ENCODE assay signal across 21 mouse cellular contexts in the genomic region with DNA sequence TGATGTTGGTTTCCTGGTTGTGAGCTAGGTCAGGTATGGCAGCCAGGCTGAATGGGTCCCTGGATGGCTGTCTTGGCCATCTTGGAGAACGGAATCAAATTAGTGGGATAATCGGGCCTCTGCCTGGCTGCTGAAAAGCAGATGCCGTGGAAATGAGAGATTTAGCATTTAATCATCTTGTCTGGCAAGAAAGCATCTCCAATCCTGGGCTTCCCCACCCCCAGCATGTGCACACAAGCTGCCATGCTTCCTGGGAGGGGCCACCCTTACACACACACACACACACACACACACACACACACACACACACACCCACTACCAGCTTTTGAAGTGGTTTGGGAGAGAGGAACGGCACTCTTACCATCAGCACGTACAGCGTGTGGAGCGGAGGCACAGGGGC.
DNase-seq lines count a peak whose midpoint lies in the region; ATAC-seq and TF ChIP-seq lines count a peak whose summit lies in the region.
"Had no signal": no experiment of that assay in that cellular context is flagged by ENCODE, and none has a peak within 500 bp of the region (broad histone marks: within the 10 kb centered on the region; RNA-seq: fewer than 3 reads in every experiment).

No protein-coding gene starts in this region.

- no peaks in the 10 kb centered on the region for H3K4me1 ChIP-seq in forebrain, embryonic 14.5 days (ENCODE audit: control insufficient read depth, insufficient read depth, low read length)
- no peaks in the 10 kb centered on the region for H3K4me1 ChIP-seq in forebrain, embryonic 12.5 days
- peaks cover 12% of the 10 kb centered on the region for H3K4me1 ChIP-seq in hindbrain, embryonic 13.5 days (replicated peaks)
- no peaks in the 10 kb centered on the region for H3K4me1 ChIP-seq in hindbrain, embryonic 10.5 days (replicated peaks)

- no peak overlapping the region for H3K4me2 ChIP-seq in forebrain, embryonic 14.5 days (ENCODE audit: low read length)
- H3K4me2 ChIP-seq in forebrain, embryonic 12.5 days: no peak overlapping the region
- no peak overlapping the region for H3K4me2 ChIP-seq in hindbrain, embryonic 13.5 days
- H3K4me2 ChIP-seq: heart, embryonic 11.5 days; heart, embryonic 15.5 days had no signal

- no peak overlapping the region for H3K9ac ChIP-seq in forebrain, embryonic 14.5 days (ENCODE audit: low read length)
- H3K9ac ChIP-seq in forebrain, embryonic 12.5 days: no peak overlapping the region
- no peak overlapping the region for H3K9ac ChIP-seq in hindbrain, embryonic 13.5 days
- H3K9ac ChIP-seq: heart, embryonic 15.5 days had no signal

- peak; percentile 38 for DNase-seq in forebrain, embryonic 14.5 days (ENCODE audit: low spot score)
- DNase-seq in hindbrain, embryonic 10.5 days (ENCODE audit: low spot score): no peak
- DNase-seq in layer of hippocampus, adult 2 months (ENCODE audit: low spot score in 2 of 2): peak in 1 of 2 experiments; percentile 49
- no peak for DNase-seq in layer of hippocampus, postnatal 25 days (ENCODE audit: extremely low spot score in 1 of 2, low spot score in 1 of 2)
- peak; percentile 48 for DNase-seq in CD4-positive helper T cell, adult 2 months (ENCODE audit: low read depth, low spot score)
- DNase-seq in embryo, embryonic 10.5 days (ENCODE audit: low spot score): no peak
- DNase-seq: adrenal gland, postnatal 14 days; cerebellum, adult 2 months; cerebellum, postnatal 36 days; gastrocnemius, postnatal 14 days; heart, adult 2 months; heart, postnatal 14 days; kidney, adult 11 months; kidney, adult 9 months had no signal

- whole genome bisulfite sequencing in forebrain, embryonic 14.5 days: 77% methylated on average over 7 of the region's 7 CpGs
- 85% methylated on average over 7 of the region's 7 CpGs for WGBS in forebrain, embryonic 12.5 days
- WGBS in hindbrain, embryonic 13.5 days: 75% methylated on average over 7 of the region's 7 CpGs
- 90% methylated on average over 7 of the region's 7 CpGs for WGBS in hindbrain, embryonic 10.5 days

- H3K27me3 ChIP-seq in forebrain, embryonic 14.5 days (replicated peaks; ENCODE audit: control insufficient read depth, insufficient read depth, low read length): no peaks in the 10 kb centered on the region
- peaks cover 12% of the 10 kb centered on the region for H3K27me3 ChIP-seq in forebrain, embryonic 12.5 days
- no peaks in the 10 kb centered on the region for H3K27me3 ChIP-seq in hindbrain, embryonic 13.5 days
- no peaks in the 10 kb centered on the region for H3K27me3 ChIP-seq in hindbrain, embryonic 10.5 days (ENCODE audit: insufficient read depth, poor library complexity, severe bottlenecking)
- H3K27me3 ChIP-seq: heart, embryonic 15.5 days; Patski had no signal

- ATAC-seq in forebrain, embryonic 14.5 days: no peak
- ATAC-seq in forebrain, embryonic 12.5 days (ENCODE audit: low FRiP score): no peak
- ATAC-seq in hindbrain, embryonic 13.5 days (ENCODE audit: low FRiP score): peak; percentile 43; the same call in 1 of the 2 replicates
- ATAC-seq: activated CD4-positive, CD25-positive, alpha-beta regulatory T cell, adult 4 months; Patski had no signal

- no peaks in the 10 kb centered on the region for H3K9me3 ChIP-seq in forebrain, embryonic 14.5 days (replicated peaks; ENCODE audit: control insufficient read depth, low read length)
- no peaks in the 10 kb centered on the region; the same call in 1 of the 2 replicates for H3K9me3 ChIP-seq in forebrain, embryonic 12.5 days
- H3K9me3 ChIP-seq in hindbrain, embryonic 13.5 days: no peaks in the 10 kb centered on the region
- peaks cover 7% of the 10 kb centered on the region; the same call in 1 of the 2 replicates for H3K9me3 ChIP-seq in hindbrain, embryonic 10.5 days
- H3K9me3 ChIP-seq: heart, embryonic 15.5 days had no signal

- H3K36me3 ChIP-seq in forebrain, embryonic 14.5 days (ENCODE audit: control insufficient read depth, insufficient read depth, low read length): no peaks in the 10 kb centered on the region
- no peaks in the 10 kb centered on the region for H3K36me3 ChIP-seq in forebrain, embryonic 12.5 days (replicated peaks)
- peaks cover 12% of the 10 kb centered on the region for H3K36me3 ChIP-seq in hindbrain, embryonic 13.5 days
- peaks cover 37% of the 10 kb centered on the region for H3K36me3 ChIP-seq in hindbrain, embryonic 10.5 days
- H3K36me3 ChIP-seq: embryonic facial prominence, embryonic 10.5 days had no signal

- TF ChIP-seq CTCF in layer of hippocampus, adult 2 months (conservative IDR thresholded peaks at IDR 0.05): no peak

- no peak overlapping the region for H3K4me3 ChIP-seq in forebrain, embryonic 14.5 days (ENCODE audit: low read depth, low read length)
- H3K4me3 ChIP-seq in forebrain, embryonic 12.5 days (replicated peaks): no peak overlapping the region
- no peak overlapping the region for H3K4me3 ChIP-seq in hindbrain, embryonic 13.5 days
- H3K4me3 ChIP-seq in hindbrain, embryonic 10.5 days: no peak overlapping the region
- H3K4me3 ChIP-seq in layer of hippocampus, adult 2 months: no peak overlapping the region
- H3K4me3 ChIP-seq: embryonic facial prominence, embryonic 10.5 days; heart, adult 2 months; heart, embryonic 15.5 days had no signal

- no peak overlapping the region for H3K27ac ChIP-seq in forebrain, embryonic 14.5 days (ENCODE audit: low read depth, low read length)
- no peak overlapping the region for H3K27ac ChIP-seq in forebrain, embryonic 12.5 days
- no peak overlapping the region; the same call in 1 of the 2 replicates for H3K27ac ChIP-seq in hindbrain, embryonic 13.5 days
- H3K27ac ChIP-seq in hindbrain, embryonic 10.5 days: no peak overlapping the region
- H3K27ac ChIP-seq in layer of hippocampus, adult 2 months: peak overlapping the region; percentile 59; the same call in 1 of the 2 replicates
- H3K27ac ChIP-seq: embryonic facial prominence, embryonic 10.5 days; heart, adult 2 months; heart, embryonic 15.5 days had no signal

Comparison
In these comparisons a context has a peak if more than half of its experiments do, and no peak if none do; other contexts are left out.
1. DNase-seq: peak in forebrain, embryonic 14.5 days (single experiment) and CD4-positive helper T cell, adult 2 months (single experiment); none in hindbrain, embryonic 10.5 days (single experiment), layer of hippocampus, postnatal 25 days (0 of 2) and embryo, embryonic 10.5 days (single experiment).